Mouse (Mus musculus) lung, postnatal 14 days (tissue): Measurements from ENCODE around the gene Oit1.

Source experiments
- DNase-seq: peaks from one replicate; pipeline ENCODE4 v3.0.0; 2021

The Oit1 gene

GRCm38 (mm10) chr14:8334511-8334910 lies 44.0 kb downstream of the Oit1 start:
- peak; percentile 17 for DNase-seq

- DNase-seq: no peak
Measured at GRCm38 (mm10) chr14:8332314-8333252, 46.0 kb downstream of the Oit1 start.

- DNase-seq: peak; percentile 19
Measured at GRCm38 (mm10) chr14:8331307-8331905, 47.1 kb downstream of the Oit1 start.

- no peak for DNase-seq
Measured at GRCm38 (mm10) chr14:8330390-8330789, 48.2 kb downstream of the Oit1 start.

GRCm38 (mm10) chr14:8329552-8329951 lies 49.0 kb downstream of the Oit1 start:
- peak; percentile 17 for DNase-seq

- DNase-seq: no peak
Measured at GRCm38 (mm10) chr14:8327371-8327770, 51.2 kb downstream of the Oit1 start.

GRCm38 (mm10) chr14:8326961-8327360 lies 51.6 kb downstream of the Oit1 start:
- no peak for DNase-seq

GRCm38 (mm10) chr14:8325746-8326145 lies 52.8 kb downstream of the Oit1 start:
- no peak for DNase-seq

- no peak for DNase-seq
Measured at GRCm38 (mm10) chr14:8320528-8320927, 58.0 kb downstream of the Oit1 start.

- DNase-seq: no peak
Measured at GRCm38 (mm10) chr14:8317194-8318097, 61.1 kb downstream of the Oit1 start, which contains the start of gene Fam107a. Gene Fam107a (minus strand): TSS chr14:8318023.

- DNase-seq: no peak
Measured at GRCm38 (mm10) chr14:8316366-8317193, 62.0 kb downstream of the Oit1 start.

- DNase-seq: no peak
Measured at GRCm38 (mm10) chr14:8315169-8315568, 63.4 kb downstream of the Oit1 start.

GRCm38 (mm10) chr14:8314536-8314935 lies 64.0 kb downstream of the Oit1 start:
- peak; percentile 54 for DNase-seq

GRCm38 (mm10) chr14:8313877-8314276 lies 64.7 kb downstream of the Oit1 start:
- DNase-seq: no peak

GRCm38 (mm10) chr14:8309621-8310141 lies 68.9 kb downstream of the Oit1 start:
- peak; percentile 56 for DNase-seq

GRCm38 (mm10) chr14:8308650-8309049 lies 69.9 kb downstream of the Oit1 start:
- no peak for DNase-seq

- no peak for DNase-seq
Measured at GRCm38 (mm10) chr14:8306884-8307283, 71.7 kb downstream of the Oit1 start.

- no peak for DNase-seq
Measured at GRCm38 (mm10) chr14:8305014-8305413, 73.5 kb downstream of the Oit1 start.

- no peak for DNase-seq
Measured at GRCm38 (mm10) chr14:8304082-8304481, 74.5 kb downstream of the Oit1 start.

- no peak for DNase-seq
Measured at GRCm38 (mm10) chr14:8302687-8303086, 75.9 kb downstream of the Oit1 start.

GRCm38 (mm10) chr14:8300281-8300680 lies 78.3 kb downstream of the Oit1 start:
- peak; percentile 81 for DNase-seq
